Mouse (Mus musculus) liver, adult 2 months (tissue): ENCODE data around the gene Prss44. TPM values are rescaled to one million over a fixed set of nuclear protein-coding genes. Genes with fewer than 3 reads are reported as not detected.

Source experiments
- DNase-seq: peaks from one replicate; pipeline ENCODE4 v3.0.0-alpha.2; 2011; ENCODE audit warnings: low read depth, low spot score; ENCODE audit errors: extremely low read depth
- H3K27ac ChIP-seq: fragments of 200-500 bp; replicated peaks from 2 replicates; pipeline ENCODE4 v1.5.1; 2012; ENCODE audit warnings: low read depth, mild to moderate bottlenecking, control low read depth, inconsistent platforms, low read length; ENCODE audit not compliant: insufficient read depth
- H3K27me3 ChIP-seq: fragments of 200-500 bp; 2 replicates; pipeline ENCODE4 v1.6.1; 2012; ENCODE audit warnings: mild to moderate bottlenecking, moderate library complexity, low read length, inconsistent platforms; ENCODE audit not compliant: control insufficient read depth, insufficient read depth
- H3K36me3 ChIP-seq: fragments of 200-500 bp; 2 replicates; pipeline ENCODE4 v1.6.1; 2012; ENCODE audit warnings: low read length, inconsistent platforms; ENCODE audit not compliant: control insufficient read depth, insufficient read depth
- H3K4me1 ChIP-seq: fragments of 200-500 bp; 2 replicates; pipeline ENCODE4 v1.6.1; 2011; ENCODE audit warnings: low read length; ENCODE audit not compliant: control insufficient read depth, insufficient read depth
- H3K4me3 ChIP-seq: fragments of 200-500 bp; 2 replicates; pipeline ENCODE4 v1.5.1; 2011; ENCODE audit warnings: low read depth, mild to moderate bottlenecking, control low read depth, low read length, moderate library complexity; ENCODE audit not compliant: insufficient read depth
- H3K79me2 ChIP-seq: fragments of 200-500 bp; 2 replicates; pipeline ENCODE4 v1.6.1; 2012; ENCODE audit warnings: inconsistent platforms, mild to moderate bottlenecking, low read length, moderate library complexity; ENCODE audit not compliant: control insufficient read depth, insufficient read depth
- H3K9ac ChIP-seq: fragments of 200-500 bp; 2 replicates; pipeline ENCODE4 v1.6.1; 2012; ENCODE audit warnings: low read depth, mild to moderate bottlenecking, control low read depth, inconsistent platforms, low read length
- CTCF ChIP-seq: fragments of 200-500 bp; IDR thresholded peaks from 2 replicates; pipeline ENCODE4 v1.5.1; 2011; ENCODE audit warnings: low read depth, low read length, control low read depth
- POLR2A ChIP-seq: fragments of 200-500 bp; IDR thresholded peaks from 2 replicates; pipeline ENCODE4 v1.6.1; 2011; ENCODE audit warnings: low read length, control low read depth; ENCODE audit not compliant: insufficient read depth; ENCODE audit errors: extremely low read depth
- WGBS: fragments of 180-500 bp; shearing (Covaris S2); methylation state at CpG from one replicate; pipeline ENCODE4 v1.1.7; 2018; 5-methylcytosine and 5-hydroxymethylcytosine counted together
- polyA plus RNA-seq: library from polyadenylated mRNA; depleted of rRNA; stranded (reverse); fragments of >200 nt; gene quantifications from 2 replicates; pipeline ENCODE4 v1.2.3, GENCODE M21; 2012; rRNA removed
- total RNA-seq: library from RNA; depleted of rRNA; stranded (reverse); fragments of >200 nt; gene quantifications from 2 replicates; pipeline ENCODE4 v1.2.3, GENCODE M21; 2014; rRNA removed

Gene Prss44
- total RNA-seq (not detected in 2 replicates), polyA plus RNA-seq (not detected in 2 replicates)

DNA sequence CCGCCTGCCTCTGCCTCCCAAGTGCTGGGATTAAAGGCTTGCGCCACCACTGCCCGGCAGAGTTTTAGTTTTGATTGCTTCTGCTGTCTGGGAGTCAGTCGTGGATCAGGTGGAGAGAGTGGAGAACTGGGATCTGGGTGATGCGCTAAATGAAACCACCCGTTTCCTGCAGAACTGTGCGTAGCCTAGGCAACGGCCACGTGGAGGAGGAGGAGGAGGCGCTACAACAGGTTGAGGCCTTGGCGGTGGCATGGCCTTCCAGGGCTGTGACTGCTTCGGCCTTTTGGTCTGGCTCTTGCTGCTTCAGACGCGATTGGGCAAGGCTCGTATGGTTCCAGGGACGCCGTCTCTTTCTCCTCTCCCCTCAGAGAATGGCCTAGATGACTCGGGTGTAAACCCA, at the start of gene Prss44:
Gene Prss44, plus strand, starts transcription at position 206 of the 400 bp plus-strand sequence.
- Histone ChIP-seq H3K36me3 (no peaks in the 10 kb centered on the region), H3K9ac (no peak within 1 kb of the TSS), H3K4me1 (no peaks in the 10 kb centered on the region), H3K27me3 (no peaks in the 10 kb centered on the region), H3K79me2 (no peaks in the 10 kb centered on the region), H3K27ac (no peak within 1 kb of the TSS), H3K4me3 (no peak within 1 kb of the TSS)
- TF ChIP-seq CTCF: no peak
- TF ChIP-seq POLR2A: no peak
- WGBS: 68% methylated on average over 18 of the region's 18 CpGs
- DNase-seq: no peak

DNA sequence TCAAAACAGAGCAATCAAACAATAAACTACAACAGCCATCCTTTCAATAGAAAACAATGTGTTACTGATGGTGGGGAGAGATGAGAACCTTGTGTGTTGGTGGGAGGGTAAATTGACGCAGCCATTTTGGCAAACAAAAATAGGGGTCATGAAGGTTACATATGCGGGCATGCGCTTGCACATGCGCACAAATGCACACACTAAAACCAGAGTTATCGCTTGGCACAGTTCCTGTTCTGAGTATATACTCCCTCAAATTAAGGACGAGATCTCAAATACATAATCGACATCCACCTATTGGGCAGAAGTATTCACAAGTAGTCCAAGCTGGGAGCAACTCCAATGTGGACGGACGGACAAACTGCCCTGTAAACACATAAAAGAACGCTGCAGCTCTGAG, 41.5 kb upstream of the Prss44 start:
- no peak overlapping the region for H3K9ac ChIP-seq
- no peaks in the 10 kb centered on the region for H3K4me1 ChIP-seq
- H3K79me2 ChIP-seq: no peaks in the 10 kb centered on the region
- no peak overlapping the region for H3K4me3 ChIP-seq
- TF ChIP-seq CTCF: no peak
- TF ChIP-seq POLR2A: no peak
- no peaks in the 10 kb centered on the region for H3K27me3 ChIP-seq
- DNase-seq: no peak
- H3K27ac ChIP-seq: no peak overlapping the region
- no peaks in the 10 kb centered on the region for H3K36me3 ChIP-seq
- 92% methylated on average over 10 of the region's 10 CpGs for WGBS

DNA sequence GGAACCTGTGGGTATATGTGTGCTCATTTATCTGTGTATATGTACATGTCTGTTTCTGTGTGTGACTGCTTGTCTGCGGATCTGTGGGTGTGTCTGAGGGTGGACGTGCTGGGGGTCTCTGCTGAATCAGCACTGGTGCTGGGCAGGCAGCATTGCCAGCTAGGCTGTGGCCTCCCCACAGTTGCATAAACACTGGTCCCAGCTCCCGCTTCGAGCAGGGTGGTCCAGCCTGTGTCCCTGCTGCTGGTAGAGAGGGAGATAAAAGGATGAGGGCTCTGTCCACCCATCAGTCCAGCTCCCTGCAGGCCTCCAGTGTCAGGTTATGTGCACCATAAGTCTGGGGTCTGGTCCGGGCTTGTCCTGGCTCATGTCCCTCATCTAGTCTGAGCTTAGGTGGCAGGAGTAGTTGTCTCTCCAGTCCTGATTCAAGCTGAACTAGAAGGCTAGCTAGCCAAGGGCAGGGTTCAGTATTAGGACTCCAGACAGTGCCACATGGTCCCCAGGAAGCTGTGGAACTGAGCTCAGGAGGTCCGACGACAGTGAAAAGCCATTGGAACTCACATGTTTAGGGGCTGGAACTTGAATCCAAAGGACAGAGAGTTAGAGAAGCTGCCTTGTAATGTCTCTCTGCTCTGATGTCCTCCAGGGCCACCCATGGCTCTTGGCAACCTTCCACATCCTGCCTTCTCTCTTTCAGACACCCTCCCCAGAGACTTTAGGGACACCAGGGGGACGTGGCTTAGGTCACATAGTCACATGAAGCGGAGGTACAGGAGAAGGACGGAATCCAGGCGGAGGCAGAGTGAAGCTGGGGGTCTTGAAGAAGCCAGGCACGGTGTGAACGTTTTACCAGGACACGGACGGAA, 39.2 kb upstream of the Prss44 start:
- DNase-seq: no peak
- no peak overlapping the region for H3K9ac ChIP-seq
- no peak overlapping the region for H3K27ac ChIP-seq
- TF ChIP-seq CTCF: no peak
- no peak for TF ChIP-seq POLR2A
- H3K79me2 ChIP-seq: no peaks in the 10 kb centered on the region
- H3K4me1 ChIP-seq: no peaks in the 10 kb centered on the region
- no peak overlapping the region for H3K4me3 ChIP-seq
- H3K36me3 ChIP-seq: no peaks in the 10 kb centered on the region
- 87% methylated on average over 15 of the region's 15 CpGs for WGBS
- H3K27me3 ChIP-seq: no peaks in the 10 kb centered on the region

GRCm38 (mm10) chr9:110775269-110776022, 38.3 kb upstream of the Prss44 start:
- Histone ChIP-seq H3K9ac (no peak overlapping the region), H3K79me2 (no peaks in the 10 kb centered on the region), H3K27me3 (no peaks in the 10 kb centered on the region), H3K4me3 (no peak overlapping the region), H3K36me3 (no peaks in the 10 kb centered on the region), H3K27ac (no peak overlapping the region), H3K4me1 (no peaks in the 10 kb centered on the region)
- WGBS: 89% methylated on average over 10 of the region's 10 CpGs
- TF ChIP-seq POLR2A: no peak
- no peak for TF ChIP-seq CTCF
- no peak for DNase-seq

GRCm38 (mm10) chr9:110778100-110778499, 35.7 kb upstream of the Prss44 start:
- no peak for DNase-seq
- peaks cover 9% of the 10 kb centered on the region; the same call in 1 of the 2 replicates for H3K4me1 ChIP-seq
- no peaks in the 10 kb centered on the region for H3K79me2 ChIP-seq
- no peak overlapping the region for H3K27ac ChIP-seq
- H3K9ac ChIP-seq: no peak overlapping the region
- TF ChIP-seq CTCF (no peak), POLR2A (no peak)
- no peaks in the 10 kb centered on the region for H3K36me3 ChIP-seq
- H3K27me3 ChIP-seq: no peaks in the 10 kb centered on the region
- WGBS: 97% methylated on average over 1 of the region's 1 CpGs
- no peak overlapping the region for H3K4me3 ChIP-seq

DNA sequence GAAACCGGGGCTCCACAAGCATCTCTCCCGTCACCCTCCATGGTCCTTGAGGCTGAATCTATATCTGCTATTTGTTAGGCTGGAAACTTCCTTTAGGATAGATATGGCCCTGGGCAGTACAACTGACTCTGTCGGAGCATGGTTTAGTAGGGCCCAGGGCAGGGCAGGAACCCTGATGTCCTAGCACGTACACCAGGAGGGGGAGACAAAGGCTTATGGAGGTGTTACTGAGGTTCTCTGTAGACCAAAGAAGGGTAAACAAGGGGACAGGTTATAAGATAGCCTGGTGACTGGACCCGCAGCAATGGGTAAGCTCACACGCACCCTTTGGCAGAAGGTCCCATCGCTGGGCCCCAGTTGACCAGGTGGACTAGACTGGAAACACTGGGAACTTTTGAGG, 35.2 kb upstream of the Prss44 start:
- H3K4me1 ChIP-seq: peaks cover 9% of the 10 kb centered on the region; the same call in 1 of the 2 replicates
- WGBS: 87% methylated on average over 7 of the region's 7 CpGs
- DNase-seq: no peak
- H3K4me3 ChIP-seq: no peak overlapping the region
- TF ChIP-seq POLR2A (no peak), CTCF (no peak)
- no peaks in the 10 kb centered on the region for H3K36me3 ChIP-seq
- no peak overlapping the region for H3K9ac ChIP-seq
- H3K27ac ChIP-seq: no peak overlapping the region
- no peaks in the 10 kb centered on the region for H3K27me3 ChIP-seq
- H3K79me2 ChIP-seq: no peaks in the 10 kb centered on the region
